Mouse (Mus musculus) neural tube, embryonic 13.5 days (tissue): ENCODE measurements at regions not wholly inside any gene's neighbourhood (a gene's known extent, or its start where the extent isn't known, plus 50 kb on each side); places are given as distances from the start of the nearest gene placed in this dataset.

Experiments used
- ATAC-seq: fragments of 200-750 bp; cut with Nextera tagmentation; 2 replicates; pipeline ENCODE4 v1.8.0; 2017; ENCODE audit warnings: low read depth, mild to moderate bottlenecking, moderate TSS enrichment, moderate library complexity
- H3K27ac ChIP-seq: fragments of 300-500 bp; sonication (generic); replicated peaks from 2 replicates; pipeline ENCODE4 v1.5.1; 2015; ENCODE audit warnings: moderate library complexity, mild to moderate bottlenecking, inconsistent platforms
- H3K27me3 ChIP-seq: fragments of 300-500 bp; sonication (generic); 2 replicates; pipeline ENCODE4 v1.6.1; 2015; ENCODE audit warnings: mild to moderate bottlenecking, inconsistent platforms
- H3K36me3 ChIP-seq: fragments of 300-500 bp; sonication (generic); 2 replicates; pipeline ENCODE4 v1.6.1; 2015; ENCODE audit warnings: mild to moderate bottlenecking, inconsistent platforms
- H3K4me1 ChIP-seq: fragments of 300-500 bp; sonication (generic); replicated peaks from 2 replicates; pipeline ENCODE4 v1.6.1; 2015; ENCODE audit warnings: inconsistent platforms
- H3K4me2 ChIP-seq: fragments of 300-500 bp; sonication (generic); 2 replicates; pipeline ENCODE4 v1.6.1; 2015; ENCODE audit warnings: inconsistent platforms, mild to moderate bottlenecking, moderate library complexity
- H3K4me3 ChIP-seq: fragments of 300-500 bp; sonication (generic); 2 replicates; pipeline ENCODE4 v1.5.1; 2015; ENCODE audit warnings: mild to moderate bottlenecking, inconsistent platforms
- H3K9ac ChIP-seq: fragments of 300-500 bp; sonication (generic); 2 replicates; pipeline ENCODE4 v1.6.1; 2015; ENCODE audit warnings: moderate library complexity, mild to moderate bottlenecking, inconsistent platforms
- H3K9me3 ChIP-seq: fragments of 300-500 bp; sonication (generic); 2 replicates; pipeline ENCODE4 v1.6.1; 2016; ENCODE audit warnings: inconsistent platforms
- WGBS: fragments of 180-500 bp; shearing (Covaris S2); methylation state at CpG from one replicate; pipeline ENCODE4 v1.1.7; 2015; 5-methylcytosine and 5-hydroxymethylcytosine counted together

GRCm38 (mm10) chr6:103924504-103924903, 414.1 kb downstream of the Chl1 start:
- no peaks in the 10 kb centered on the region for H3K4me1 ChIP-seq
- H3K9me3 ChIP-seq = no peaks in the 10 kb centered on the region
- no peak overlapping the region for H3K9ac ChIP-seq
- H3K4me3 ChIP-seq = no peak overlapping the region
- ATAC-seq = no peak
- H3K4me2 ChIP-seq = no peak overlapping the region
- WGBS = 78% methylated on average over 1 of the region's 1 CpGs
- H3K27me3 ChIP-seq = no peaks in the 10 kb centered on the region
- H3K36me3 ChIP-seq = no peaks in the 10 kb centered on the region
- H3K27ac ChIP-seq = no peak overlapping the region

- ATAC-seq = no peak
- H3K4me1 ChIP-seq = no peaks in the 10 kb centered on the region
- WGBS = 75% methylated on average over 3 of the region's 3 CpGs
Observed at GRCm38 (mm10) chr6:103927094-103927493, 416.7 kb downstream of the Chl1 start.

GRCm38 (mm10) chr6:103940345-103940744, 430.0 kb downstream of the Chl1 start:
- no peak overlapping the region for H3K9ac ChIP-seq
- H3K9me3 ChIP-seq = no peaks in the 10 kb centered on the region
- no peak overlapping the region for H3K4me3 ChIP-seq
- 78% methylated on average over 5 of the region's 5 CpGs for WGBS
- H3K36me3 ChIP-seq = no peaks in the 10 kb centered on the region
- H3K27me3 ChIP-seq = no peaks in the 10 kb centered on the region
- H3K27ac ChIP-seq = no peak overlapping the region
- ATAC-seq = no peak
- no peaks in the 10 kb centered on the region for H3K4me1 ChIP-seq
- H3K4me2 ChIP-seq = no peak overlapping the region

More at GRCm38 (mm10) chr6:103927094-103927493, 416.7 kb downstream of the Chl1 start:
- H3K9me3 ChIP-seq = no peaks in the 10 kb centered on the region
- no peaks in the 10 kb centered on the region for H3K36me3 ChIP-seq
- no peak overlapping the region for H3K4me3 ChIP-seq
- H3K27me3 ChIP-seq = no peaks in the 10 kb centered on the region
- no peak overlapping the region for H3K27ac ChIP-seq
- H3K9ac ChIP-seq = no peak overlapping the region
- H3K4me2 ChIP-seq = no peak overlapping the region

GRCm38 (mm10) chr6:103944361-103944760, 434.0 kb downstream of the Chl1 start:
- Histone ChIP-seq H3K9ac (no peak overlapping the region), H3K4me2 (no peak overlapping the region), H3K4me1 (no peaks in the 10 kb centered on the region), H3K36me3 (no peaks in the 10 kb centered on the region), H3K9me3 (no peaks in the 10 kb centered on the region), H3K27me3 (no peaks in the 10 kb centered on the region), H3K27ac (no peak overlapping the region), H3K4me3 (no peak overlapping the region)
- 64% methylated on average over 2 of the region's 2 CpGs for WGBS
- no peak for ATAC-seq

GRCm38 (mm10) chr6:103947474-103947873, 437.1 kb downstream of the Chl1 start:
- H3K4me2 ChIP-seq = no peak overlapping the region
- H3K36me3 ChIP-seq = no peaks in the 10 kb centered on the region
- 86% methylated on average over 3 of the region's 3 CpGs for WGBS
- no peaks in the 10 kb centered on the region for H3K9me3 ChIP-seq
- ATAC-seq = no peak
- no peak overlapping the region for H3K9ac ChIP-seq
- no peak overlapping the region for H3K27ac ChIP-seq
- no peak overlapping the region for H3K4me3 ChIP-seq
- no peaks in the 10 kb centered on the region for H3K27me3 ChIP-seq
- no peaks in the 10 kb centered on the region for H3K4me1 ChIP-seq

GRCm38 (mm10) chr6:103953134-103953771, 442.9 kb downstream of the Chl1 start:
- H3K36me3 ChIP-seq = no peaks in the 10 kb centered on the region

GRCm38 (mm10) chr6:103959002-103959401, 448.6 kb downstream of the Chl1 start:
- no peaks in the 10 kb centered on the region for H3K9me3 ChIP-seq
- ATAC-seq = no peak
- H3K4me2 ChIP-seq = no peak overlapping the region
- H3K9ac ChIP-seq = no peak overlapping the region
- no peak overlapping the region for H3K4me3 ChIP-seq
- H3K27ac ChIP-seq = no peak overlapping the region
- H3K36me3 ChIP-seq = no peaks in the 10 kb centered on the region
- 92% methylated on average over 2 of the region's 2 CpGs for WGBS
- H3K4me1 ChIP-seq = no peaks in the 10 kb centered on the region
- H3K27me3 ChIP-seq = no peaks in the 10 kb centered on the region

More at GRCm38 (mm10) chr6:103953134-103953771, 442.9 kb downstream of the Chl1 start:
- no peak overlapping the region for H3K9ac ChIP-seq
- H3K9me3 ChIP-seq = no peaks in the 10 kb centered on the region
- H3K4me3 ChIP-seq = no peak overlapping the region
- no peaks in the 10 kb centered on the region for H3K27me3 ChIP-seq
- 70% methylated on average over 1 of the region's 1 CpGs for WGBS
- ATAC-seq = no peak
- no peaks in the 10 kb centered on the region for H3K4me1 ChIP-seq
- H3K27ac ChIP-seq = no peak overlapping the region
- no peak overlapping the region for H3K4me2 ChIP-seq

GRCm38 (mm10) chr6:103967811-103968420, 457.5 kb downstream of the Chl1 start:
- Histone ChIP-seq H3K9ac (no peak overlapping the region), H3K27ac (no peak overlapping the region), H3K9me3 (no peaks in the 10 kb centered on the region), H3K27me3 (no peaks in the 10 kb centered on the region), H3K4me1 (no peaks in the 10 kb centered on the region), H3K36me3 (no peaks in the 10 kb centered on the region), H3K4me3 (no peak overlapping the region), H3K4me2 (no peak overlapping the region)
- ATAC-seq = no peak
- 95% methylated on average over 1 of the region's 1 CpGs for WGBS

GRCm38 (mm10) chr6:103999186-103999585, 488.8 kb downstream of the Chl1 start:
- Histone ChIP-seq H3K36me3 (no peaks in the 10 kb centered on the region), H3K4me2 (no peak overlapping the region), H3K27me3 (no peaks in the 10 kb centered on the region), H3K9me3 (no peaks in the 10 kb centered on the region), H3K27ac (no peak overlapping the region), H3K4me3 (no peak overlapping the region), H3K9ac (no peak overlapping the region), H3K4me1 (no peaks in the 10 kb centered on the region)
- WGBS = 73% methylated on average over 1 of the region's 1 CpGs
- ATAC-seq = no peak

- H3K27ac ChIP-seq = no peak overlapping the region
- no peak overlapping the region for H3K9ac ChIP-seq
- H3K4me1 ChIP-seq = peaks cover 9% of the 10 kb centered on the region; the same call in 1 of the 2 replicates
- no peaks in the 10 kb centered on the region for H3K27me3 ChIP-seq
- peak; percentile 61; the same call in 1 of the 2 replicates for ATAC-seq
- WGBS = 9% methylated on average over 9 of the region's 9 CpGs
- H3K9me3 ChIP-seq = no peaks in the 10 kb centered on the region
- H3K4me2 ChIP-seq = peak overlapping the region; percentile 24; the same call in 1 of the 2 replicates
- H3K36me3 ChIP-seq = no peaks in the 10 kb centered on the region
- no peak overlapping the region for H3K4me3 ChIP-seq
Observed at GRCm38 (mm10) chr6:104028439-104029091, 464.0 kb upstream of the Cntn6 start.

- H3K4me1 ChIP-seq = no peaks in the 10 kb centered on the region
Observed at GRCm38 (mm10) chr6:104038853-104039252, 453.7 kb upstream of the Cntn6 start.

GRCm38 (mm10) chr6:104040450-104040849, 452.1 kb upstream of the Cntn6 start:
- no peak for ATAC-seq
- Histone ChIP-seq H3K4me3 (no peak overlapping the region), H3K4me1 (no peaks in the 10 kb centered on the region), H3K36me3 (no peaks in the 10 kb centered on the region), H3K4me2 (no peak overlapping the region), H3K27ac (no peak overlapping the region), H3K27me3 (no peaks in the 10 kb centered on the region), H3K9me3 (no peaks in the 10 kb centered on the region), H3K9ac (no peak overlapping the region)
- WGBS = 85% methylated on average over 2 of the region's 2 CpGs

More at GRCm38 (mm10) chr6:104038853-104039252, 453.7 kb upstream of the Cntn6 start:
- ATAC-seq = no peak
- Histone ChIP-seq H3K4me2 (no peak overlapping the region), H3K9me3 (no peaks in the 10 kb centered on the region), H3K9ac (no peak overlapping the region), H3K27ac (no peak overlapping the region), H3K4me3 (no peak overlapping the region), H3K27me3 (no peaks in the 10 kb centered on the region), H3K36me3 (no peaks in the 10 kb centered on the region)
